Mouse (Mus musculus) intestine, embryonic 16.5 days (tissue): ENCODE results near the gene Acbd7. TPM values are rescaled to one million over a fixed set of nuclear protein-coding genes. Genes with fewer than 3 reads are reported as not detected.

Source experiments
- ATAC-seq: fragments of 200-750 bp; cut with Nextera tagmentation; 2 replicates; pipeline ENCODE4 v1.8.0; 2017; ENCODE audit warnings: moderate TSS enrichment, moderate library complexity
- H3K27ac ChIP-seq: fragments of 300-500 bp; sonication (generic); 2 replicates; pipeline ENCODE4 v1.5.1; 2014; ENCODE audit warnings: mild to moderate bottlenecking, low read length
- H3K27me3 ChIP-seq: fragments of 300-500 bp; sonication (generic); replicated peaks from 2 replicates; pipeline ENCODE4 v1.6.1; 2014; ENCODE audit warnings: low read length, control low read depth, mixed read lengths; ENCODE audit not compliant: control insufficient read depth, insufficient read depth
- H3K36me3 ChIP-seq: fragments of 300-500 bp; sonication (generic); 2 replicates; pipeline ENCODE4 v1.6.1; 2014; ENCODE audit warnings: low read length, control low read depth; ENCODE audit not compliant: control insufficient read depth, insufficient read depth
- H3K4me1 ChIP-seq: fragments of 300-500 bp; sonication (generic); 2 replicates; pipeline ENCODE4 v1.6.1; 2014; ENCODE audit warnings: low read length, control low read depth, mixed read lengths; ENCODE audit not compliant: control insufficient read depth, insufficient read depth
- H3K4me2 ChIP-seq: fragments of 300-500 bp; sonication (generic); 2 replicates; pipeline ENCODE4 v1.6.1; 2014; ENCODE audit warnings: low read depth, low read length, control low read depth
- H3K4me3 ChIP-seq: fragments of 300-500 bp; sonication (generic); 2 replicates; pipeline ENCODE4 v1.5.1; 2014; ENCODE audit warnings: mild to moderate bottlenecking, low read length
- H3K9ac ChIP-seq: fragments of 300-500 bp; sonication (generic); 2 replicates; pipeline ENCODE4 v1.6.1; 2014; ENCODE audit warnings: low read depth, low read length
- H3K9me3 ChIP-seq: fragments of 300-500 bp; sonication (generic); 2 replicates; pipeline ENCODE4 v1.6.1; 2016; ENCODE audit warnings: low read length, control low read depth; ENCODE audit not compliant: control insufficient read depth
- WGBS: fragments of 180-500 bp; shearing (Covaris S2); extraction: QIAGEN DNeasy Blood & Tissue Kit; methylation state at CpG from one replicate; pipeline ENCODE4 v1.1.7; 2014; 5-methylcytosine and 5-hydroxymethylcytosine counted together
- polyA plus RNA-seq: library from polyadenylated mRNA; unstranded; fragments of >200 nt; fragmentation: Nextera tagmentation; extraction: Ambion mirVana; gene quantifications from 2 replicates; pipeline ENCODE4 v1.2.1, GENCODE M21; 2015

Gene Acbd7
- 1.2 and 1.5 TPM in 2 replicates for polyA plus RNA-seq

DNA sequence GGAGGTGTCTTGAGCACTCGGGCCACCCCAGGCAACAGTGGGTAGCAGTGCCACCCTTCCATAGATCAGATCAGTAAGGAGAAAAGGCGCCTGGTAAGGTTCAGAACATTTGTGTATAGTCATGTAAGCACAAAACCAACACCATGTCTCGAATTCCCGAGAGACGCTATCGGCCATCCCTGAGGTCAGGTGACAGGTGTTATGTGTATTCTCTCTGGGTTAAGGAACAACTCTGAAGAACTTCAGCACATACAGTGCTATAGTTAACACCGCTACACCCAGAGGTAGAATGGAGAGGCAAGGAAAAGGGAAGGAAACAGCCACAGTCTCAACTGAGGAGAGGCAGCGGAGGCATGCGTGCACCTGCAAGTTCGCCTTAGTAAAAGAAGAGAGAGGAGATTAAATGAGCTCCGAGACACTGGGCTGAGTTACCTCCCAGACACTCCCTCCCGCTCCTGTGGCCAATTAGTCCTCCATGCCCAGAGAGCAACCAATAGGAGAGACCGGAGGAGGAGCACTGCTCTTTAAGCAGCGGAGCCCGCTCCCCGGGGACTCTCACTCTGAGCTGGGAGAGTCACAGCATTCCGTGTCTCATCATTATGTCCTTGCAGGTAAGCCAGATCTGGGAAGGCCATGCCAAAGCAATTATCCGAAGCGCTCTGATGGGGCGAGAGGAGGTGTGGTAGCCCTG is at the start of gene Acbd7:
Gene Acbd7, plus strand, starts transcription at position 558 of the 691 bp plus-strand sequence.
- peak within 1 kb of the TSS; percentile 57 for H3K27ac ChIP-seq

DNA sequence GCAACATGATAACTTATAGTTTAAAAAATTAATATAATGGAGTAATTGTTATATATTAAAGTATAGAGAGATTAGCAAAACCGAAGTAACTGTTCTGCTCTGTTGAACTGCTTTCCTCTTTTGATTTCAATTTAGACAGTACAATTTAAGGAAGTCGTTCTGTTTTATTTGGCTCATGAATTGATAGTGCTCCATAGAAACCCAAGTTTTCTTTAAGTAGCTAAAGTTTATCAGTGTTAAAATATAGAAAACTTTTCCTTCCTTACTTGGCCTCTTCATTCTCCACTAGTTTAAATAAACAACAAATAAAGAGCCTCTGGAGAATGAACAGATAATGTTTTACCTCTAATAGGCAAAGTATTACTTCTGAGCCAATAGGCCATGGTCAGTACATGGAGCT is 49.7 kb upstream of the Acbd7 start:
- ATAC-seq = no peak
- no peaks in the 10 kb centered on the region for H3K9me3 ChIP-seq
- H3K4me2 ChIP-seq = no peak overlapping the region
- 69% methylated on average over 2 of the region's 2 CpGs for WGBS
- H3K27ac ChIP-seq = no peak overlapping the region
- no peaks in the 10 kb centered on the region for H3K36me3 ChIP-seq
- H3K9ac ChIP-seq = no peak overlapping the region
- H3K4me3 ChIP-seq = no peak overlapping the region
- peaks cover 8% of the 10 kb centered on the region for H3K4me1 ChIP-seq
- H3K27me3 ChIP-seq = no peaks in the 10 kb centered on the region

More for the DNA sequence above, at the start of gene Acbd7:
- Histone ChIP-seq H3K9ac (peak within 1 kb of the TSS; percentile 39; the same call in 1 of the 2 replicates), H3K4me2 (peak within 1 kb of the TSS; percentile 55), H3K27me3 (no peaks in the 10 kb centered on the region), H3K36me3 (no peaks in the 10 kb centered on the region), H3K9me3 (no peaks in the 10 kb centered on the region), H3K4me1 (peaks cover 10% of the 10 kb centered on the region), H3K4me3 (peak within 1 kb of the TSS; percentile 44)
- peak; percentile 71 for ATAC-seq
- WGBS = 4% methylated on average over 20 of the region's 20 CpGs

DNA sequence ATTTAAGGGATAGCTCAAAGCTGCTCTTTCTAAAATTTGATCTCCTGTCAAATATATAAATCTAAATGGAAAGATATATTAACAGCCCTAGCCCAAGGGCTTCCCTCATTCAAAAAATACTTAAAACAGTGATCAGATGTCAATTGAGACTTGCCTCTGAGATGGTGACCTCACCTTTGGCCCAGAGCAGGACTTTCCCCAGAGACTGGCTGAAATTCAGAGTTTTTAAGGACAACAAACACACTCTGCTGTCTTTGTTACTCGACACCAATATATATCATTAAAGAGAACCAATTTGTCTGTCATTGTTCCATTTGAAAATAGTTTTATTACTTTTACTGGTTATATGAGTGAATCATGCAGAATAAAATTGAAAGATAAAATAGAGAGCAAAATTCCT is 46.4 kb upstream of the Acbd7 start:
- Histone ChIP-seq H3K27me3 (no peaks in the 10 kb centered on the region), H3K36me3 (no peaks in the 10 kb centered on the region), H3K4me3 (no peak overlapping the region), H3K4me1 (peaks cover 5% of the 10 kb centered on the region), H3K4me2 (no peak overlapping the region), H3K9ac (no peak overlapping the region), H3K27ac (no peak overlapping the region), H3K9me3 (no peaks in the 10 kb centered on the region)
- WGBS = 88% methylated on average over 1 of the region's 1 CpGs
- ATAC-seq = no peak

DNA sequence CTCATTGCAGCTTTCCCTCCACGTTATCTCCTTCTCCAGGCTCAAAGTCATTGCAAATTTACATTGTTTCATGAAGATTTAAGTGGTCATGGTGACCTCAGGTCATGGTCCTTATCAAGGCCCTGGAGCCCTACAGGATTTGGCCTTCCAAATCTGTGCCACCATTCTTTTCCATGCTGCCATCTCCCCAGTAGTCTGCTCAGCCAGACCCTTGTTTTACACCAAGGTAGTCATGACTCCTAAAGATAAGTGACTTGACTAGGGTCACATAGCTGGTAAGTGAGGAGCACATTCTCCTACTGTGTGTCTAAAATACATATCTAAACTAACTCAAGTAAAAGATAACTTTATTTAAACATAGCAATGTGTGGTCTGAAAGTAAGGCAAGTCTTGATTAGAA is 43.8 kb upstream of the Acbd7 start:
- no peak for ATAC-seq
- Histone ChIP-seq H3K4me2 (no peak overlapping the region), H3K36me3 (no peaks in the 10 kb centered on the region), H3K4me3 (no peak overlapping the region), H3K27ac (no peak overlapping the region), H3K9me3 (no peaks in the 10 kb centered on the region), H3K27me3 (no peaks in the 10 kb centered on the region), H3K9ac (no peak overlapping the region), H3K4me1 (no peaks in the 10 kb centered on the region; the same call in 1 of the 2 replicates)
- WGBS = 67% methylated on average over 1 of the region's 1 CpGs

GRCm38 (mm10) chr2:3295826-3296225 is 40.1 kb upstream of the Acbd7 start:
- Histone ChIP-seq H3K4me3 (no peak overlapping the region), H3K9ac (no peak overlapping the region), H3K27me3 (no peaks in the 10 kb centered on the region), H3K4me2 (no peak overlapping the region), H3K9me3 (no peaks in the 10 kb centered on the region), H3K4me1 (no peaks in the 10 kb centered on the region), H3K27ac (no peak overlapping the region), H3K36me3 (no peaks in the 10 kb centered on the region)
- no peak for ATAC-seq
- WGBS = 83% methylated on average over 7 of the region's 7 CpGs

DNA sequence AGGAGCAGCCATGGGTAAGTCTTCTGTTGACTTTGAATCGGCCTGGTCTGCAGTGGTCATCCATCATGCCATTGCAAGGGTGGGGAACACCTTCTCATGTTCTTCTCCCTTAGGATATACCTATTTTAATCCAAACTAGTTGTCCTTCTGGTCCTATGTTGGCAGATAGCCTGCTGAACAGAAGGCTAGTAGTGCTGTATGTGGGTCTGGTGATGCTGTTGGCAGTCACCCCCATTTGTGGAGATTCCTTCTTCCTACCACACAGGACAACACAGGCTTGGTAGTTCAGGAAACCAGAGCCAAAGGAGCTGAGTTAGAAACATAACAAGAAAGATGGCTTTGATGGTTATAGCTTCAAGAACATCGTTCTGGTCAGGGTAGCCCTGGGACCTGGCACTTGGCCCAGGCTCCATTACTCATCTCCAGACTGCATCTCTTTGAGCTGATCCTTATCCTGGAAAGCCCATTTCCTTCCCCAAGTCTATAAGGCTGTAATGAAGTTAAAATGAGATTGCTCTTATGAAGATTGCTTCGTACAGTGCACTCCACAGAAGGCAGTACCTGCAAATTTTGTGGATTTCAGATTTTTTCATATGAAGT is 30.4 kb upstream of the Acbd7 start:
- no peaks in the 10 kb centered on the region for H3K9me3 ChIP-seq
- no peaks in the 10 kb centered on the region for H3K27me3 ChIP-seq
- ATAC-seq = no peak
- WGBS = 61% methylated on average over 3 of the region's 3 CpGs
- H3K9ac ChIP-seq = no peak overlapping the region
- peaks cover 5% of the 10 kb centered on the region; the same call in 1 of the 2 replicates for H3K36me3 ChIP-seq
- no peaks in the 10 kb centered on the region for H3K4me1 ChIP-seq
- no peak overlapping the region for H3K4me3 ChIP-seq
- H3K27ac ChIP-seq = no peak overlapping the region
- no peak overlapping the region for H3K4me2 ChIP-seq

GRCm38 (mm10) chr2:3323132-3323531 is 12.8 kb upstream of the Acbd7 start:
- no peak overlapping the region for H3K4me3 ChIP-seq
- H3K27me3 ChIP-seq = no peaks in the 10 kb centered on the region
- H3K9me3 ChIP-seq = no peaks in the 10 kb centered on the region
- no peak overlapping the region for H3K27ac ChIP-seq
- H3K4me2 ChIP-seq = no peak overlapping the region
- no peak for ATAC-seq
- 82% methylated on average over 2 of the region's 2 CpGs for WGBS
- H3K9ac ChIP-seq = no peak overlapping the region
- no peaks in the 10 kb centered on the region for H3K4me1 ChIP-seq
- H3K36me3 ChIP-seq = peaks cover 3% of the 10 kb centered on the region; the same call in 1 of the 2 replicates

DNA sequence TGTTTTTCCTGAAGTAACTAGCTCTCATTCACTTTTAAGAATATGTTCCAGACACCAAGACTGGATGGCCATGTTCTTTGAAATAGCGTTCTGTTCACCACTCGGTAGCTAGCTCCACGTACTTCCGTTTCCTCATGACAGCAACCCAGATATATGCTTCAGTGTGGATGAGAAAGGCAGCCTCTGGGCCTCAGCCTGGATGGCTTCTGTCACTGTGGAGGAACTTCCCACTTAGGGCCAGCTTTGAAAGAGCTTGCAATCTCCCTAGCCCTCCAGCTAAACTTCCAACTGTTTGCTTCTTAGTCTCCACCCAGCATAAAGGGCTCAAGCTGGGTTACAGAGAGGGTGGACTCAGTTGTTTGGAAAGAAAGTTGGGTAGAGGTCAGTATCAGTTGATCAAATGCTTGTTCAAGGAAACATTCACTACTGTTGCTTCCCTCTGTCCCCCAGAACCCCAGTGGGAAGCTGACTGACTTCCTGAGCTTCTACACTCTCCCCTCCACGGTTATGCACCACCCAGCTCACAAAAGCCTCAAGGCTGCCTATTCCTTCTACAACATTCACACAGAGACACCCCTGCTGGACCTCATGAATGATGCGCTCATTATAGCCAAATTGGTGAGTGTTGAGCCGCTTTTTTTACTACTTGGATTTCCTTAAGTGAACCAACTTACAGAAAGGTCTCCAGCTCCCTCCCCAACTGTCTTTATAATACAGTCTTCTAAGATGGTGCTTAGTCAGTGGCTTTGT is 11.4 kb upstream of the Acbd7 start:
- Histone ChIP-seq H3K9me3 (no peaks in the 10 kb centered on the region), H3K4me3 (no peak overlapping the region), H3K27ac (no peak overlapping the region), H3K36me3 (peaks cover 9% of the 10 kb centered on the region), H3K27me3 (no peaks in the 10 kb centered on the region), H3K4me2 (no peak overlapping the region), H3K4me1 (no peaks in the 10 kb centered on the region), H3K9ac (no peak overlapping the region)
- ATAC-seq = no peak
- WGBS = 93% methylated on average over 7 of the region's 7 CpGs

GRCm38 (mm10) chr2:3326547-3326946 is 9.4 kb upstream of the Acbd7 start:
- 66% methylated on average over 1 of the region's 1 CpGs for WGBS
- ATAC-seq = no peak

More at GRCm38 (mm10) chr2:3326547-3326946, 9.4 kb upstream of the Acbd7 start:
- peaks cover 7% of the 10 kb centered on the region for H3K4me1 ChIP-seq
- H3K9ac ChIP-seq = no peak overlapping the region
- no peak overlapping the region for H3K27ac ChIP-seq
- H3K4me2 ChIP-seq = no peak overlapping the region
- H3K4me3 ChIP-seq = no peak overlapping the region
- no peaks in the 10 kb centered on the region for H3K9me3 ChIP-seq
- H3K36me3 ChIP-seq = peaks cover 9% of the 10 kb centered on the region
- H3K27me3 ChIP-seq = no peaks in the 10 kb centered on the region
